Mouse (Mus musculus): ENCODE results near the gene Ctse. TPM values are rescaled to one million over a fixed set of nuclear protein-coding genes. Genes with fewer than 3 reads are reported as not detected.

The Ctse gene
- total and polyA plus RNA-seq, 2 experiments, result 0.11 TPM; not detected in 1

DNA sequence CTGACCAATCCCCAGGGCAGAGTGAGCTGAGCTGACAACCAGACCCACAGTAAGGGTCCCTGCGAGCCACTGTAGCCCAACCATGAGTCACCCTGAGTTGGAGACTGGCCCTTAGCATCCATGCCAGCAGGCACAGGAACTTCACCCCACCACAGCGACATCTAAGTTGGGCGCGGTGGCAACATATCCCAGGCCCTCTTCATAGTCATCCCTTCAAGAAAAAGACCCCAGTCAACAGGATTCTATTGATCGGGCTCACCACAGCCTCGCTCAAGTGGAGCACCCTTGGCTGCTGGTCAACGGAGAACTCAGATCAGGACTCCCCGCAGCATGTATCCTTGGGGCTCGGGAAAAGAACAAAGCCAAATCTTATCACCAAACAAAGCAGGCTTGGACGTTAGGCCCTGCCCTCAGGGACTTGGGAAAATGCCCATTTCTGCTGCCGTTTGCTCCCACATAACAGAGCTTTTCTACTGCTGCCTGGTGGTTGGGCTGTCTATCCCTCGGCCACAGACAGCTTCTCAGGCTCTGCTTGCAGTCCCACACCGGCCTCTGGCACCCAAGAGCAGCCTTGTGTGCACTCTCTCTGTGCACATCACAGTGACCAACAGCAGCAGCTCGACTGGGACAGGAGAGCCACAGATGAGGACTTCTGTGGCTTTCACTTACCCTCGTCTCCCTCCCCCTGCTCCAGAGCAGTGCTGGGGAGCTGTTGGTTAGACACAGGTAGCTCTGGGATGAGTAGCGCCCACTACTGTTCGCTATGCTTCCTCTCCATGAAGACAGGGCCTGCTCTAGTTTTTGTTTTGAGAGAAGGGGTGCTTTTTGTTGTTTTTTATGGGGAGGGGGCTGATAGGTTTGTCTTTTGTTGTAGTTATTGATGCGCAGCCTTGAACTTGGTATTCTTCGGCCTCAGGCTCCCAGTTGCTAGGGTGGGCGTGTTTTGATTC lies 76.6 kb downstream of the Ctse start:
- Histone ChIP-seq H3K9ac (ENCODE audit: low read depth, low read length) (no peak overlapping the region), H3K27ac (replicated peaks; ENCODE audit: insufficient read depth, low read depth, low read length) (no peak overlapping the region), H3K79me2 (ENCODE audit: control insufficient read depth, insufficient read depth, low read length) (no peaks in the 10 kb centered on the region), H3K4me3 (ENCODE audit: insufficient read depth, low read depth, low read length) (no peak overlapping the region), H3K27me3 (ENCODE audit: control insufficient read depth, insufficient read depth, low read length) (no peaks in the 10 kb centered on the region), H3K4me1 (ENCODE audit: control insufficient read depth, insufficient read depth, low read length) (no peaks in the 10 kb centered on the region), H3K36me3 (ENCODE audit: control insufficient read depth, insufficient read depth, low read length) (no peaks in the 10 kb centered on the region)
- TF ChIP-seq POLR2A (IDR thresholded peaks at IDR 0.05; ENCODE audit: extremely low read depth, insufficient read depth, low read length), result no peak
- no peak for TF ChIP-seq CTCF (IDR thresholded peaks at IDR 0.05; ENCODE audit: low read depth, low read length)
- WGBS, result 77% methylated on average over 20 of the region's 20 CpGs
- DNase-seq (ENCODE audit: extremely low read depth, low read depth, low spot score), result no peak

DNA sequence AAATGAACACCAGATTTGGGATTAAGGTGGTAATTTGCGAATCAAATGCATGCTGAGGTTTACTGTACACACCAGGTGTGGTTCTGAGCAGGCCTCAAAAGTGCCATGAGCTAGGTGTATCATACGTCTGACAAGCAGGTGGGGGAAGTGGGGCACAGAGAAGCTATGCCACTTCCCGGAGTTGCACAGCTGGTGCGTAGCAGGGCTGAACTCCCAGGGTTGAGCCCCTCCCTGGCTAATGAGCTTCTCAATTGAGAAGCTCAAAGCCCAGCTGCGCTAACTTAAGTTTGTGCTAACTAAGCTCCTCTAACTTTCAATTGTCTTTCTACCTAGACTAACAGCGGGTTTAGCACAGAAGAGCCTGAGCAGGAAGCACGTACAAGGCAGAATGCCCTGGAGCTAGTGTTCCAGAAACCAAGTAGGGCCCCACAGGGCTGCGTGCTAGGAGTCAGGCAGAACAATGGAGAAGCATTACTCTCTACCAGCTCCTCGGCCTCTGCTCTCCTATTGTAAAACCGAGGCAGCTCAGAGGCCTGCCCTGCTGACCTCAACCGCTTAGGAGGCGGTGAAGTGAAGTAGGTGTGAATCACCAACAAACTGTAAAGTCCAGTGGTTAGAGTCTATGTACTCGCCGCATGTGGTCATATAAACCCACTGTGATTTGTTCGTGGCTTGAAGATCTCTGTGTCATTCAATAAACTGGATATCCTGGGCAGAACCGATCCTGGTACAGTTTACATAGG lies 81.0 kb downstream of the Ctse start:
- Histone ChIP-seq H3K4me3 (ENCODE audit: insufficient read depth, low read depth, low read length) (no peak overlapping the region), H3K79me2 (ENCODE audit: control insufficient read depth, insufficient read depth, low read length) (no peaks in the 10 kb centered on the region), H3K9ac (ENCODE audit: low read depth, low read length) (no peak overlapping the region), H3K36me3 (ENCODE audit: control insufficient read depth, insufficient read depth, low read length) (no peaks in the 10 kb centered on the region), H3K27ac (replicated peaks; ENCODE audit: insufficient read depth, low read depth, low read length) (no peak overlapping the region), H3K4me1 (ENCODE audit: control insufficient read depth, insufficient read depth, low read length) (no peaks in the 10 kb centered on the region), H3K27me3 (ENCODE audit: control insufficient read depth, insufficient read depth, low read length) (no peaks in the 10 kb centered on the region)
- TF ChIP-seq CTCF (IDR thresholded peaks at IDR 0.05; ENCODE audit: low read depth, low read length), result no peak
- no peak for TF ChIP-seq POLR2A (IDR thresholded peaks at IDR 0.05; ENCODE audit: extremely low read depth, insufficient read depth, low read length)
- DNase-seq (ENCODE audit: extremely low read depth, low read depth, low spot score), result no peak
- 87% methylated on average over 16 of the region's 16 CpGs for WGBS

DNA sequence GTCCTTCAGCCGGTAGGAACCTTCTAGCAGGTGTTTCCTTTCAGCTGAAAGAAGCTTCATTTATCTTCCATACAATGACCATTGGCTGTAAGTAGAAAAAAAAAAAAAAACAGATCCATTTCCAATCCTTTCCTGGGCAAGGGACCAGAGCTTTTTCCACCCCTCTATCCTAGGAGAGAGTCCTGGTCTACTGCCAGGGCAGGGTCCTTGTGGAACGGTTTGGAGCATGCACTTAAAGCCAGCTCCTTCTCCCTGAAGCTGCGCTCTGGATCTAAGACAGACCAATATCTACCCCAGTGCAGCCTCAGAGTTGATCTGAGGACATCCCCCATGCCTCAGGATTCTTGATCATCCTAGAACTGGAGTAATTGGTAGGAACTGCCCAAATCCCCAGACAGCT lies 83.9 kb downstream of the Ctse start:
- H3K27ac ChIP-seq (replicated peaks; ENCODE audit: insufficient read depth, low read depth, low read length), result no peak overlapping the region
- TF ChIP-seq CTCF (IDR thresholded peaks at IDR 0.05; ENCODE audit: low read depth, low read length) (no peak), POLR2A (IDR thresholded peaks at IDR 0.05; ENCODE audit: extremely low read depth, insufficient read depth, low read length) (no peak)

DNA sequence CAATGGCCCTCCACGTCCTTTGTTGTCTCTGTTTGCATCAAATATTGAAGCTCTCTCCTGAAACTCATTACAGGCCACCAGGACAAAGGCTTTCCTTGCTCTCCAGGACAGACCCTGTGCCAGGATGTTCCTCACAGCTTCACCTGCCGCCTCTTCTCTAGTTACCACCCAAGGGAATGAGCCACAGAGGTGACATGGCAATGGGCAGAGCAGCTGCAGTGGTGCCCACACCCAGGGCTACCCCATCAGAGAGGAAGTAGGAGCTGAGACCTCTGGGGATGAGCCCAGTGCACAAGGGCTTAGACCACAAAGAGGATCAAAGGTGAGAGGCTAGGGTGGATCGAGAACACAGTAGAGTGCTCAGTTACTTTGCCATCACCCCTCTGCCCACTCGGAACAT lies 85.4 kb downstream of the Ctse start:
- H3K27ac ChIP-seq (replicated peaks; ENCODE audit: insufficient read depth, low read depth, low read length), result no peak overlapping the region
- no peak overlapping the region for H3K4me3 ChIP-seq (ENCODE audit: insufficient read depth, low read depth, low read length)
- DNase-seq (ENCODE audit: extremely low read depth, low read depth, low spot score), result no peak
- H3K79me2 ChIP-seq (ENCODE audit: control insufficient read depth, insufficient read depth, low read length), result no peaks in the 10 kb centered on the region
- WGBS, result 71% methylated on average over 4 of the region's 4 CpGs
- TF ChIP-seq POLR2A (IDR thresholded peaks at IDR 0.05; ENCODE audit: extremely low read depth, insufficient read depth, low read length) (no peak), CTCF (IDR thresholded peaks at IDR 0.05; ENCODE audit: low read depth, low read length) (no peak)
- H3K27me3 ChIP-seq (ENCODE audit: control insufficient read depth, insufficient read depth, low read length), result no peaks in the 10 kb centered on the region
- H3K4me1 ChIP-seq (ENCODE audit: control insufficient read depth, insufficient read depth, low read length), result no peaks in the 10 kb centered on the region
- no peak overlapping the region for H3K9ac ChIP-seq (ENCODE audit: low read depth, low read length)
- no peaks in the 10 kb centered on the region for H3K36me3 ChIP-seq (ENCODE audit: control insufficient read depth, insufficient read depth, low read length)

More for the DNA sequence above, 83.9 kb downstream of the Ctse start:
- 86% methylated on average over 3 of the region's 3 CpGs for WGBS
- Histone ChIP-seq H3K9ac (ENCODE audit: low read depth, low read length) (no peak overlapping the region), H3K4me1 (ENCODE audit: control insufficient read depth, insufficient read depth, low read length) (no peaks in the 10 kb centered on the region), H3K79me2 (ENCODE audit: control insufficient read depth, insufficient read depth, low read length) (no peaks in the 10 kb centered on the region), H3K36me3 (ENCODE audit: control insufficient read depth, insufficient read depth, low read length) (no peaks in the 10 kb centered on the region), H3K27me3 (ENCODE audit: control insufficient read depth, insufficient read depth, low read length) (no peaks in the 10 kb centered on the region), H3K4me3 (ENCODE audit: insufficient read depth, low read depth, low read length) (no peak overlapping the region)
- DNase-seq (ENCODE audit: extremely low read depth, low read depth, low spot score), result no peak

Other genes starting within 250 kb of the Ctse start
- gene Srgap2, start 111.0 kb upstream of the Ctse start, total RNA-seq (2014; rRNA removed), result 6.6 and 10.6 TPM in 2 replicates
- gene Srgap2, start 111.0 kb upstream of the Ctse start, polyA plus RNA-seq (2012; rRNA removed), result 5.8 and 7.4 TPM in 2 replicates
- 0.65 and 1.0 TPM in 2 replicates for gene Fam72a, start 110.4 kb upstream of the Ctse start, total RNA-seq (2014; rRNA removed)
- gene Fam72a, start 110.4 kb upstream of the Ctse start, polyA plus RNA-seq (2012; rRNA removed), result 0.19 and 0.24 TPM in 2 replicates
- gene Avpr1b, start 39.1 kb upstream of the Ctse start, total RNA-seq (2014; rRNA removed), result not detected in 2 replicates
- gene Avpr1b, start 39.1 kb upstream of the Ctse start, polyA plus RNA-seq (2012; rRNA removed), result not detected in 2 replicates
- 0.83 and 0.87 TPM in 2 replicates for gene Rab7b, start 50.4 kb downstream of the Ctse start, total RNA-seq (2014; rRNA removed)
- gene Rab7b, start 50.4 kb downstream of the Ctse start, polyA plus RNA-seq (2012; rRNA removed), result 0.29 and 0.45 TPM in 2 replicates
- gene Slc26a9, start 105.7 kb downstream of the Ctse start, total RNA-seq (2014; rRNA removed), result under 0.01 TPM in 1 of 2 replicates, not detected in the other
- gene Slc26a9, start 105.7 kb downstream of the Ctse start, polyA plus RNA-seq (2012; rRNA removed), result not detected in 2 replicates
- 35.5 and 40.5 TPM in 2 replicates for gene Pm20d1, start 159.1 kb downstream of the Ctse start, total RNA-seq (2014; rRNA removed)
- 62.0 and 78.1 TPM in 2 replicates for gene Pm20d1, start 159.1 kb downstream of the Ctse start, polyA plus RNA-seq (2012; rRNA removed)
- 1.3 and 1.5 TPM in 2 replicates for gene Slc41a1, start 189.2 kb downstream of the Ctse start, total RNA-seq (2014; rRNA removed)
- 3.0 and 5.8 TPM in 2 replicates for gene Slc41a1, start 189.2 kb downstream of the Ctse start, polyA plus RNA-seq (2012; rRNA removed)
- 16.8 and 18.2 TPM in 2 replicates for gene Rab29, start 228.9 kb downstream of the Ctse start, total RNA-seq (2014; rRNA removed)
- 20.2 and 20.7 TPM in 2 replicates for gene Rab29, start 228.9 kb downstream of the Ctse start, polyA plus RNA-seq (2012; rRNA removed)